Mouse (Mus musculus): ENCODE results near the gene Slc6a1. TPM values are rescaled to one million over a fixed set of nuclear protein-coding genes. Genes with fewer than 3 reads are reported as not detected.
A peak's percentile ranks its signal among the peaks of the same experiment; 100 is the strongest.
"Not testable (repeated sequence)": the region's sequence is repeated elsewhere in the genome, so short reads cannot be mapped to it uniquely, and the experiment has no call there.

Slc6a1 gene
- total RNA-seq, 2 experiments from 2014 or later, result 303 to 326 TPM

- no peak for DNase-seq (ENCODE audit: low spot score in 2 of 2)
- intact Hi-C loops (cut with DNase I), result no loop called here
Measured at GRCm38 (mm10) chr6:114336944-114337215, 54.4 kb downstream of the Slc6a1 start.

GRCm38 (mm10) chr6:114341381-114341780, 58.9 kb downstream of the Slc6a1 start:
- intact Hi-C loops (cut with DNase I), result loop anchor here (10.0 kb wide), 1 partner anchor 583 kb away; no protein-coding TSS in a partner anchor
- not testable (repeated sequence) for DNase-seq (ENCODE audit: low spot score in 2 of 2)

GRCm38 (mm10) chr6:114343740-114344139, 61.3 kb downstream of the Slc6a1 start:
- peak; percentile 70 for DNase-seq (ENCODE audit: low spot score in 2 of 2)
- intact Hi-C loops (cut with DNase I), result loop anchor here (1.0 to 10.0 kb wide), 3 partner anchors 119 to 581 kb away; no protein-coding TSS in a partner anchor

GRCm38 (mm10) chr6:114345156-114345555, 62.7 kb downstream of the Slc6a1 start:
- intact Hi-C loops (cut with DNase I), result loop anchor here (5.0 to 10.0 kb wide), 3 partner anchors 52 to 580 kb away; partner anchors contain the start of gene Hrh1
- DNase-seq (ENCODE audit: low spot score in 2 of 2), result peak; percentile 71 to 75

GRCm38 (mm10) chr6:114347831-114348754, 65.7 kb downstream of the Slc6a1 start:
- DNase-seq (ENCODE audit: low spot score in 2 of 2), result peak; percentile 75 to 92
- intact Hi-C loops (cut with DNase I), result loop anchor here (1.0 to 10.0 kb wide), 6 partner anchors 19 to 577 kb away; partner anchors contain the start of gene Hrh1

- peak in 1 of 2 experiments; percentile 80 for DNase-seq (ENCODE audit: low spot score in 2 of 2)
- intact Hi-C loops (cut with DNase I), result no loop called here
Measured at GRCm38 (mm10) chr6:114354635-114355034, 72.2 kb downstream of the Slc6a1 start.

GRCm38 (mm10) chr6:114358171-114358570, 75.7 kb downstream of the Slc6a1 start:
- intact Hi-C loops (cut with DNase I), result no loop called here
- peak in 1 of 2 experiments; percentile 34 for DNase-seq (ENCODE audit: low spot score in 2 of 2)

- DNase-seq (ENCODE audit: low spot score in 2 of 2), result no peak
- intact Hi-C loops (cut with DNase I), result no loop called here
Measured at GRCm38 (mm10) chr6:114362355-114362754, 79.9 kb downstream of the Slc6a1 start.

GRCm38 (mm10) chr6:114363740-114364139, 81.3 kb downstream of the Slc6a1 start:
- intact Hi-C loops (cut with DNase I), result no loop called here
- no peak for DNase-seq (ENCODE audit: low spot score in 2 of 2)

- no peak for DNase-seq (ENCODE audit: low spot score in 2 of 2)
- intact Hi-C loops (cut with DNase I), result loop anchor here (5.0 kb wide), 1 partner anchor 83 kb away; no protein-coding TSS in a partner anchor
Measured at GRCm38 (mm10) chr6:114364734-114365133, 82.3 kb downstream of the Slc6a1 start.

- DNase-seq (ENCODE audit: low spot score in 2 of 2), result no peak
- intact Hi-C loops (cut with DNase I), result loop anchor here (5.0 kb wide), 1 partner anchor 81 kb away; no protein-coding TSS in a partner anchor
Measured at GRCm38 (mm10) chr6:114366191-114366590, 83.8 kb downstream of the Slc6a1 start.

Other genes starting within 250 kb of the Slc6a1 start
- gene Atp2b2, start 240.0 kb upstream of the Slc6a1 start, total RNA-seq (2021), result 100 to 1,000 TPM; 695 to 754 TPM
- gene Slc6a11, start 151.4 kb upstream of the Slc6a1 start, total RNA-seq (2021), result 10 to 100 TPM; 85.9 to 93.8 TPM
- gene Hrh1, start 115.3 kb downstream of the Slc6a1 start, total RNA-seq (2021), result 10 to 100 TPM; 21.4 to 27.1 TPM

All from left cerebral cortex, postnatal 25 days (tissue).